Mouse (Mus musculus) liver, embryonic 11.5 days (tissue): ENCODE data around the gene Adam30. TPM values are rescaled to one million over a fixed set of nuclear protein-coding genes. Genes with fewer than 3 reads are reported as not detected.
A peak's percentile ranks its signal among the peaks of the same experiment; 100 is the strongest.
"Not testable (repeated sequence)": the region's sequence is repeated elsewhere in the genome, so short reads cannot be mapped to it uniquely, and the experiment has no call there.

Experiments used
- ATAC-seq: fragments of 200-750 bp; cut with Nextera tagmentation; replicated peaks from 2 replicates; pipeline ENCODE4 v1.8.0; 2017; ENCODE audit warnings: moderate number of reproducible peaks, mild to moderate bottlenecking, moderate TSS enrichment, moderate library complexity; ENCODE audit not compliant: low FRiP score
- DNase-seq: peaks from one replicate; pipeline ENCODE4 v3.0.0-alpha.2; 2017; ENCODE audit warnings: low spot score
- H3K27ac ChIP-seq: fragments of 300-500 bp; sonication (generic); 2 replicates; pipeline ENCODE4 v1.5.1; 2014; ENCODE audit warnings: mild to moderate bottlenecking, low read depth, low read length, control low read depth
- H3K27me3 ChIP-seq: fragments of 300-500 bp; sonication (generic); replicated peaks from 2 replicates; pipeline ENCODE4 v1.6.1; 2014; ENCODE audit warnings: low read length, mixed read lengths; ENCODE audit not compliant: control insufficient read depth, insufficient read depth
- H3K36me3 ChIP-seq: fragments of 300-500 bp; sonication (generic); 2 replicates; pipeline ENCODE4 v1.6.1; 2014; ENCODE audit warnings: mild to moderate bottlenecking, low read length, moderate library complexity, mixed read lengths; ENCODE audit not compliant: control insufficient read depth, insufficient read depth
- H3K4me1 ChIP-seq: fragments of 300-500 bp; sonication (generic); replicated peaks from 2 replicates; pipeline ENCODE4 v1.6.1; 2014; ENCODE audit warnings: low read length, mixed read lengths; ENCODE audit not compliant: control insufficient read depth, insufficient read depth
- H3K4me2 ChIP-seq: fragments of 300-500 bp; sonication (generic); 2 replicates; pipeline ENCODE4 v1.6.1; 2014; ENCODE audit warnings: mild to moderate bottlenecking, control low read depth, moderate library complexity
- H3K4me3 ChIP-seq: fragments of 300-500 bp; sonication (generic); 2 replicates; pipeline ENCODE4 v1.5.1; 2014; ENCODE audit warnings: low read depth, low read length, control low read depth
- H3K9ac ChIP-seq: fragments of 300-500 bp; sonication (generic); 2 replicates; pipeline ENCODE4 v1.6.1; 2014; ENCODE audit warnings: low read depth, low read length, control low read depth
- H3K9me3 ChIP-seq: fragments of 300-500 bp; sonication (generic); 2 replicates; pipeline ENCODE4 v1.6.1; 2016; ENCODE audit warnings: low read length, inconsistent platforms, mixed read lengths; ENCODE audit not compliant: control insufficient read depth
- WGBS: fragments of 180-500 bp; shearing (Covaris S2); extraction: QIAGEN DNeasy Blood & Tissue Kit; methylation state at CpG from one replicate; pipeline ENCODE4 v1.1.7; 2014; 5-methylcytosine and 5-hydroxymethylcytosine counted together
- polyA plus RNA-seq: library from polyadenylated mRNA; unstranded; fragments of >200 nt; fragmentation: Nextera tagmentation; extraction: Ambion mirVana; gene quantifications from 2 replicates; pipeline ENCODE4 v1.2.1, GENCODE M21; 2014

The Adam30 gene
- not detected in 2 replicates for polyA plus RNA-seq

DNA sequence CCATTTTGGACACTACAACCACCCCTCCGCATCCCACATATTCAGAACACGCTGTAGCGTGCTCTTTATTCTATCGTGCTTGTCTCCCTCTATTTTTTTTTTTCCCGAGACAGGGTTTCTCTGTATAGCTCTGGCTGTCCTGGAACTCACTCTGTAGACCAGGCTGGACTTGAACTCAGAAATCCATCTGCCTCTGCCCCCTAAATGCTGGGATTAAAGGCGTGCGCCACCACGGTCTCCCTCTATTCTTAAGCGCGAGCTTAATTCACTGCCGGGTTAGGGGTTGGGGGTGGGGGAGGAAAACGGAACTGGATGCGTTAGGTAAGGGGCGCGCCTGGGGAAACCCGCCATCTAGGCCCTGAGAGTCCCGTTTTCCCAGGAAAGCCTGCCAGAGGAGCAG is at the start of gene Adam30:
TSS of gene Adam30 (plus strand) at position 301 of the 400 bp plus-strand sequence.
- 80% methylated on average over 17 of the region's 17 CpGs for whole genome bisulfite sequencing
- no peaks in the 10 kb centered on the region for H3K9me3 ChIP-seq
- ATAC-seq: no peak
- H3K27ac ChIP-seq: no peak within 1 kb of the TSS
- H3K9ac ChIP-seq: no peak within 1 kb of the TSS
- no peaks in the 10 kb centered on the region for H3K4me1 ChIP-seq
- H3K36me3 ChIP-seq: no peaks in the 10 kb centered on the region
- H3K4me2 ChIP-seq: no peak within 1 kb of the TSS
- no peak for DNase-seq
- no peaks in the 10 kb centered on the region for H3K27me3 ChIP-seq
- no peak within 1 kb of the TSS for H3K4me3 ChIP-seq

DNA sequence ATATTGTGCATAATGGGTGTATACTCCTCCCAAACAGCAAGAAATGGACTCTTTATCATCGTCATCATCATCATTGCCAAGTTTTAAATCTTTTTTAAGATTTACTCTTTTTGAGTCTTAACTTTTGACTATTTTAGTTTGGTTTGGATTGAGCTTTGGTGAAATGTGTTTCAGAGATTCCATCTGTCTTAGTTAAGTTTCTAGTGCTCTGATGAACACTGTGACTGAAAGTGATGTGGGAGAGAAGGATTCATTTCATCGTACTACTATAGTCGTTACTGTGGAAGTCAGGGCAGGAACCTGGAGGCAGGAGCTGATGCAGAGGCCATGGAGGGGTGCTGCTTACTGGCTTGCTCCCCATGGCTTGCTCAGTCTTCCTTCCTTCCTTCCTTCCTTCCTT is 42.2 kb upstream of the Adam30 start:
- DNase-seq (no peak), ATAC-seq (no peak)
- Histone ChIP-seq H3K36me3 (peaks cover 30% of the 10 kb centered on the region), H3K4me3 (no peak overlapping the region), H3K9me3 (no peaks in the 10 kb centered on the region), H3K4me2 (no peak overlapping the region), H3K4me1 (no peaks in the 10 kb centered on the region), H3K9ac (no peak overlapping the region), H3K27me3 (no peaks in the 10 kb centered on the region), H3K27ac (no peak overlapping the region)
- WGBS: 90% methylated on average over 3 of the region's 3 CpGs

GRCm38 (mm10) chr3:98119338-98119737 is 41.1 kb upstream of the Adam30 start:
- Histone ChIP-seq H3K9me3 (no peaks in the 10 kb centered on the region), H3K4me2 (no peak overlapping the region), H3K27me3 (no peaks in the 10 kb centered on the region), H3K36me3 (peaks cover 27% of the 10 kb centered on the region), H3K27ac (no peak overlapping the region), H3K9ac (no peak overlapping the region), H3K4me1 (no peaks in the 10 kb centered on the region), H3K4me3 (no peak overlapping the region)
- ATAC-seq (0 out of 2 replicates have a peak, but pooled peaks have one; percentile 59), DNase-seq (no peak)
- WGBS: 75% methylated on average over 6 of the region's 6 CpGs

- H3K4me2 ChIP-seq: no peak overlapping the region
- no peak for ATAC-seq
- no peak overlapping the region for H3K27ac ChIP-seq
- H3K4me1 ChIP-seq: no peaks in the 10 kb centered on the region
- H3K9me3 ChIP-seq: no peaks in the 10 kb centered on the region
- peaks cover 27% of the 10 kb centered on the region for H3K36me3 ChIP-seq
- no peak for DNase-seq
- H3K27me3 ChIP-seq: no peaks in the 10 kb centered on the region
- WGBS: 76% methylated on average over 6 of the region's 6 CpGs
- no peak overlapping the region for H3K9ac ChIP-seq
- H3K4me3 ChIP-seq: no peak overlapping the region
Observed at GRCm38 (mm10) chr3:98120884-98121283, 39.5 kb upstream of the Adam30 start.

GRCm38 (mm10) chr3:98127775-98128174 is 32.7 kb upstream of the Adam30 start:
- 84% methylated on average over 2 of the region's 2 CpGs for WGBS
- no peak overlapping the region for H3K27ac ChIP-seq
- H3K9ac ChIP-seq: no peak overlapping the region
- no peak overlapping the region for H3K4me2 ChIP-seq
- no peaks in the 10 kb centered on the region for H3K27me3 ChIP-seq
- DNase-seq: no peak
- no peak for ATAC-seq
- no peak overlapping the region for H3K4me3 ChIP-seq
- no peaks in the 10 kb centered on the region for H3K4me1 ChIP-seq
- peaks cover 20% of the 10 kb centered on the region; the same call in 1 of the 2 replicates for H3K36me3 ChIP-seq
- no peaks in the 10 kb centered on the region for H3K9me3 ChIP-seq

- H3K9me3 ChIP-seq: no peaks in the 10 kb centered on the region
- no peak overlapping the region for H3K4me3 ChIP-seq
- no peaks in the 10 kb centered on the region for H3K27me3 ChIP-seq
- no peak for DNase-seq
- H3K9ac ChIP-seq: no peak overlapping the region
- H3K27ac ChIP-seq: no peak overlapping the region
- H3K36me3 ChIP-seq: peaks cover 20% of the 10 kb centered on the region; the same call in 1 of the 2 replicates
- WGBS: 78% methylated on average over 5 of the region's 5 CpGs
- ATAC-seq: no peak
- no peaks in the 10 kb centered on the region for H3K4me1 ChIP-seq
- H3K4me2 ChIP-seq: no peak overlapping the region
Observed at GRCm38 (mm10) chr3:98128716-98129115, 31.7 kb upstream of the Adam30 start.

DNA sequence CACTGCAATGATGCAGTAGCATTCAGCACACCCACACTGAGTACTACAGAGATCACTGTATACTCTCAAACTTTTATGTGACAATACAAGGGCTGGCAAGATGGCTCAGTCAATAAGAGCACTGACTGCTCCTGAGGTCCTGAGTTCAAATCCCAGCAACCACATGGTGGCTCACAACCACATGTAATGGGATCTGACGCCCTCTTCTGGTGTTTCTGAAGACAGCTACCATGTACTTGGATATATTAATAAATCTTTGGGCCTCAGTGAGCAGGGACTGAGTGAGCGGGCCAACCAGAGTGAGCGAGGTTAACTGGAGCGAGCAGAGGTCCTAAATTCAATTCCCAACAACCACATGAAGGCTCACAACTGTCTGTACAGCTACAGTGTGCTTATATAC is 28.3 kb upstream of the Adam30 start:
- H3K36me3 ChIP-seq: peaks cover 32% of the 10 kb centered on the region
- 89% methylated on average over 4 of the region's 4 CpGs for WGBS

GRCm38 (mm10) chr3:98132636-98133035 is 27.8 kb upstream of the Adam30 start:
- H3K36me3 ChIP-seq: peaks cover 36% of the 10 kb centered on the region
- no peaks in the 10 kb centered on the region for H3K4me1 ChIP-seq
- ATAC-seq (no peak), DNase-seq (no peak)
- H3K4me2 ChIP-seq: no peak overlapping the region
- H3K27ac ChIP-seq: no peak overlapping the region
- H3K4me3 ChIP-seq: no peak overlapping the region
- H3K9ac ChIP-seq: no peak overlapping the region
- no peaks in the 10 kb centered on the region for H3K27me3 ChIP-seq
- no peaks in the 10 kb centered on the region for H3K9me3 ChIP-seq
- WGBS: 93% methylated on average over 8 of the region's 8 CpGs

More for the DNA sequence above, 28.3 kb upstream of the Adam30 start:
- not testable (repeated sequence) for H3K27me3 ChIP-seq, H3K4me1 ChIP-seq, DNase-seq, H3K9me3 ChIP-seq, H3K4me3 ChIP-seq, H3K9ac ChIP-seq, H3K27ac ChIP-seq, ATAC-seq, H3K4me2 ChIP-seq

GRCm38 (mm10) chr3:98141456-98141855 is 19.0 kb upstream of the Adam30 start:
- no peak overlapping the region for H3K9ac ChIP-seq
- H3K27ac ChIP-seq: no peak overlapping the region
- ATAC-seq: no peak
- peaks cover 52% of the 10 kb centered on the region for H3K36me3 ChIP-seq
- H3K4me2 ChIP-seq: no peak overlapping the region
- H3K4me1 ChIP-seq: no peaks in the 10 kb centered on the region
- no peaks in the 10 kb centered on the region for H3K27me3 ChIP-seq
- DNase-seq: no peak
- no peaks in the 10 kb centered on the region for H3K9me3 ChIP-seq
- whole genome bisulfite sequencing: 91% methylated on average over 15 of the region's 15 CpGs
- H3K4me3 ChIP-seq: no peak overlapping the region
